Mouse (Mus musculus): Measurements from ENCODE around the gene Ydjc.
A peak's percentile ranks its signal among the peaks of the same experiment; 100 is the strongest.

- TF ChIP-seq POLR2A (IDR thresholded peaks at IDR 0.05; ENCODE audit: borderline replicate concordance, extremely low read depth, insufficient read depth, insufficient read length, poor library complexity, severe bottlenecking), result peak; percentile 23; the same call in 1 of the 2 replicates
- TF ChIP-seq CTCF (IDR thresholded peaks at IDR 0.05; ENCODE audit: borderline replicate concordance, extremely low read depth, insufficient read depth, insufficient read length), result no peak
Measured at GRCm38 (mm10) chr16:17110771-17111743, 33.4 kb upstream of the Ydjc start, which contains the start of gene Ppil2.
